Mouse (Mus musculus) embryonic fibroblast, embryonic 13.5 days (primary cell): ENCODE measurements at regions not wholly inside any gene's neighbourhood (a gene's known extent, or its start where the extent isn't known, plus 50 kb on each side); places are given as distances from the start of the nearest gene placed in this dataset.

Experiments
- CTCF ChIP-seq: IDR thresholded peaks from 2 replicates; pipeline ENCODE4 v1.5.1; 2011; ENCODE audit warnings: mild to moderate bottlenecking, control low read depth, low read length, moderate library complexity, borderline replicate concordance; ENCODE audit not compliant: insufficient read depth
- POLR2A ChIP-seq: IDR thresholded peaks from 2 replicates; pipeline ENCODE4 v1.6.1; 2011; ENCODE audit warnings: low read depth, mild to moderate bottlenecking, control low read depth, low read length, moderate library complexity

DNA sequence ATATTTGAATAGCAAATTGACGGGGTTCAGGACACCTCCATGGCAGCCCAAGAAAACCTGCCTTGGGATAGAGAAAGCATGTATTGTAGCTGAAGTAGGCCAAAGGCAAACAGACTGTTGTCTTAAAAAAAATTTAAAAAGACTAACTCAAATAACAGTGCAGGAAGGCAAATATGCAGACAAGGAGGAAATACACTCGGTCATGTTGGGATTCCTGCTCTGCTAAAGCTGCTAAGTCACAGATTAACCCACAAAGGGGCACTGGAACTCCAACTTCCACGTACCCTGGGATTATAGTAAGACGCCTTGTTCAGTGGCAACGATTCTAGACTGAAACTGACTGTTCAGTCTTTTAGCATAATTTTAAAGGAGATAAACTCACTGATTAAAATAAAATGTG is 258.9 kb upstream of the Cwc22 start:
- no peak for TF ChIP-seq CTCF
- TF ChIP-seq POLR2A = no peak
